Mouse (Mus musculus) spleen, postnatal 14 days (tissue): ENCODE results near the gene Gucd1.
"Not testable (repeated sequence)": the region's sequence is repeated elsewhere in the genome, so short reads cannot be mapped to it uniquely, and the experiment has no call there.

ENCODE experiments used
- DNase-seq, 2 experiments: peaks; one replicate each; pipeline ENCODE4 v3.0.0; 2021 to 2022; ENCODE audit warnings: low spot score in 2 of 2

Gucd1 gene

DNA sequence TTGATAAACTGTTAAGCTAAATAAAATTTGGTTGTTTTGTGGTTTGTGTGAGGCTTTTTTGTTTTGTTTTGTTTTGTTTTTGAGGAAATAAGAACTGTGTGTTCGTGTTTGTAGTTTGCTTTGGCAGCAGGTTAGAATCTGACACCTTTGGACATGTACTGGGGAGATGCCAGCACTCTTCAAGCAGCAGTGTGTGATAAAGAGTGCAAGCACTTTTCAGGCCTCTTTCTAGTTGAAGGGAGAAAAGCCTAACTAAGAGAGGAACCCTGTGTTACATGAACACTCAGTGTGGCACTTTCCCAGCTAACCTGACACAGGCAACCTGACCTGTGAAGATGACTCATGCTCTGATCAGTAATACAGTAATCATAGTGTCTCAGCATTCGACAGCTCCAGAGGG lies 17.7 kb upstream of the Gucd1 start:
- no peak for DNase-seq

DNA sequence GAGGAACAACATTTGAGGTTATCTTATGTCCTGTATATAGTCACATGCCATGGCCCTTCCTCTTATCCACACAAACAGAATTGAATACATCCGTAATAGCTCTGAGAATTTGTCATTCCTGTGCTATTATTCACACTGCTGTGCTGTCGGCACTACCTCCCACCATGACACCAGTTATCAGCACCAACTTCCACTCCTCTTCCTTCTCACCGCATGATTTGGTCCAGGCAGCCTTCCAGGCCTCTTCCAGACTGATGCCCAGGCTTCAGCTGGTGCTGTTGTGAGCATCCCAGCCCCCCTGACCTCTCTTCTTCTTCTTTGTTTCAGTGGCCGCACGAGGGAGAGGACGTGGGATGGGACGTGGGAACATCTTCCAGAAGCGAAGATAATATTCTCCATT lies 17.2 kb upstream of the Gucd1 start:
- DNase-seq = no peak

DNA sequence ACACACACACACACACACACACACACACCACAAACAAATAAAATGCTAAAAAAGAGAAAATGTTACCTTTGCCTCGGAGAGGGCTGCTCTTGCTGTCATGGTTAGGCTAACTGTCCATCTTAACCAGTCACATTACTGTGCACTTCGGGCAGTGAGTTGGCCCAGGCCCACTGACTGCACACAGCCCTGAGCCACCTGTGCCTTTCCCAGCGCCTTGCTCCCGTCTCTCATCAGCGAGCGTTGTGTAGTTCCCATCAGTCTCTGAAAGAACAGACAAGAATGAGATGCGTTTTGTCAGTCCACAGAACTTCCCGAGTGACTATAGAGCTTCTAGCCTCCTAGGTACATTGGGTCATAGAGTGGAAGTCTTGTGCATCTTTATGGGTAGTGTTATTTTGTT lies 16.4 kb upstream of the Gucd1 start:
- DNase-seq = no peak

DNA sequence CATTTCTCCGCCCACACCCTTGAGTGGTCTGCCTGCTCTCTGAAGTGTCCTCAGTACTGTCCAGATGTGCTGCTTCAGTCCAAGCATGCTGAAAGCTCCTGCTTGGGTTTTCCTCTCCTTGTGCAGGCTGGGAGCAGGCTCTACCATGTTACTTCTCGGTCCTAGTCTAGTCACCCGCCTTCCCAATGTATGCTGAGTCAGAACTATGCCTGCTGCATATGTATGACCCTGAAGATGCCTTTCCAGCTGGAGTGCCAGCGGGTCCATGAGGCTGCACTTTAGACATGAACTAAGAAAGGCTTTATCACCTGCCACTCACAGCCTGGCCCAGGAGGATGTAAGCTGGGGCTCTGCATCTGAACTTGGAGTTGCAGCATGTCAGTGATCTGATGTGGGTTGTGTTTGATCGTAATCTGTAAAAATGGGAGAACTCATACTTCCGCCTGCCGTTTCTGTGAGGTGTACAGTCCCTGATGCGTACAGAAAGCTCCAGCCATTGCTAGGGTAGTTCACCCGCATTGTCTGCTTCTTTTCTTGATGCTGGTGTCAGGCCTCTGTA lies 13.8 kb upstream of the Gucd1 start:
- no peak for DNase-seq

DNA sequence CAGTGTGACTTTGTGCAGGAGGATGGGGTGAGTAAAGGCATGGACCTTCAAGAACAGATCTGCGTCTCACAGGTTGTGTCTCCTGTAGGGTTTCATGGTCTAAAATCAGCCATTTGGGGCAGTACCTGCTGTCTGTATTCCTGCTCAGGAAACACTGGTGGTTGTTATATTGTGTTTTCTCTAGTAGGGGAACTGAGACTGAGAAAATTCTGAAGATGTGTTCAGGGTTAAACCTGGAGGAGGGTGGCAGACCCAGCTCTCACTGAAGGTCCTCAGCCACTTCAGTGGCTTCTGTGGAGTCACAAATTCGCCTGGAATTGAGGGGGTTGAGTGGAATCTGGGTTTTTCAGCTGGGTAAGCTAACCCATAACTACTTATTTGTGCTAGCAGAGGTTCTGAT lies 12.6 kb upstream of the Gucd1 start:
- no peak for DNase-seq

DNA sequence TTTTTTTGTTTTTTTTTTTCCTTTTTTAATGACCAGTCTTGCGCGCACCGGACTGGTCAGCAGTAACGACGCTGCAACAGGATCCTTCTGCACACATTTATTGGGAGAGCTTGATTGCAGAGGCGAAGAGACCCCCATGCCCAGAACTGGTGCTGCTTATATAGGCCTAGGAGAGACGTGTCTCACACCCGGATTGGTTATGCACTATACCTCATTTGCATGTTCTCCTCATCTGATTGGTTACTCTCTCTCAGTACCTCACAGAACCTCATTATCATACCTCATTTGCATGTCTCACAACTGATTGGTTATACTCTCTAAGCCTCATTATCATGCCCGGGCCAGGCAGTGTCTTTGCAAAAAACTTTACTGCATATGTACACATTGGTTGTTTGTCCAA lies 7.7 kb upstream of the Gucd1 start:
- not testable (repeated sequence) for DNase-seq

DNA sequence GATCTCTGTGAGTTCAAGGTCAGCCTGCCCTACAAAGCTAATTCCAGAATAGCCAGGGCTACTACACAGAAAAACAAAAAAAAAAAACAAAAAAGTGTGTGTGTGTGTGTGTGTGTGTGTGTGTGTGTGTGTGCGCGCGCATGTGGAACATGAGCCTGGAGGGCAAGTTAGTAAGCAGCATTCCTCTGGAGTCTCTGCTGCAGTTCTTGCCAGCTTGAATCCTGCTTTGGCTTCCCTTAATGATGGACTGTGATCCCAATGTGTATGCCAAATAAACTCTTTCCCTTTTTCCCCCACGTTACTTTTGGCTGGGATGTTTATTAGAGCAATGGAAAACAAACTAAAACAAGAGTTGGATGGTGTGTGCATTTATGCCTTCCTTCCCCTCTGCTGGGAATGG lies 3.9 kb upstream of the Gucd1 start:
- no peak for DNase-seq

DNA sequence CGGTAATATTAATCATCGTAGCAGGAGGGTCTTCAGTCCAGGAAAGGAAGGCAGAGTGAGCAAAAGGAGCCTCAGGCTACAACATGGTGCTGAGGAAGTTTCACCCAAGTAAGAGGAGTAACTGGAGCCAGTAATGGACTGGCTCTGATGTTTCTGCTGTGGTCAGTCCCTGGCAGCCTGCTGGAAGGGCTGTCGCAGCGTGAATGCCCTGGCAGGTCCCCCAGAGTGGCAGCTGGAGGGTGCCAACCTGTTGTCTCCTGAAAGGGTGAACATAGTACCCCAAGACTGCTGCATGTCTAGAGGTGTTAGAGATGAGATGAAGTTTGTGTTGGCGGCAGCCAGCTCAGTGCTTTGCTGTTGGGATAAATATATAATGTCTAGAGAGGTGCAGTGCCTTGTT lies 2.8 kb upstream of the Gucd1 start:
- no peak for DNase-seq

DNA sequence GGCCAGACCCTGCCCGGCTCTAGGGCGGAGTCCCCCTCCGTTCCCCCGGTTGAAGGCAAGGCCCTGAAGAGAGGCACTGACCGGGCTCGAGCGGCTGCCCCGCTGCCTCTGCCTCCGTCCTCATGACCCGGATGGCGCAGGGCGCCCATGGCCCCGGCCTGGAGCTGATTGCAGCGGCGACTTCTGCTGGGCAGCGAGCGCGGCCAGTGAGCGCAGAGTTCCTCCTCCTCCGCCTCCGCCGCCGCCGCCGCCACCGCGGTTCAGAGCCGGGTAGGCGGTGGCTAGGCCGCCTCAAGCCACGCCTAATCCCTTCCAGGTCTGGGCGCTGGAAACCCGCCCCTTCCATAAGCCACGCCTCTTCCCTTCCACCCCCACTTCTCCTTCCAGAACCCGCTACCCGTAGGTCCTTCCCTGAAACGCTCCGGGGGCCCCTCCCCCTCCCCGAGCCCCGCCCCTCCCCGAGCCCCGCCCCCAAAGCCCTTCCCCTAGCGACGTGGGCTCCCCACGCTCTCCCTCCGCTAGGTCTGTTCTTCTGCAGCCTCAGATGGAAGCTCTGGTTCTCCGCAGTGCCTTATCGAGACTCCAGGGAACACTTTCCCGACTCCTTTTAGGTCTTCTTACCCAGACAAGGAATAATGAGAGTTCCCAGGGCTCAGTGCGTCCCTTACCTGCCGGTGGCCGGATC lies 557 bp downstream of the Gucd1 start, which contains the start of gene Snrpd3:
Gene Snrpd3, plus strand, starts transcription at position 479 of the 685 bp plus-strand sequence.
- peak; percentile 86 to 90 for DNase-seq

DNA sequence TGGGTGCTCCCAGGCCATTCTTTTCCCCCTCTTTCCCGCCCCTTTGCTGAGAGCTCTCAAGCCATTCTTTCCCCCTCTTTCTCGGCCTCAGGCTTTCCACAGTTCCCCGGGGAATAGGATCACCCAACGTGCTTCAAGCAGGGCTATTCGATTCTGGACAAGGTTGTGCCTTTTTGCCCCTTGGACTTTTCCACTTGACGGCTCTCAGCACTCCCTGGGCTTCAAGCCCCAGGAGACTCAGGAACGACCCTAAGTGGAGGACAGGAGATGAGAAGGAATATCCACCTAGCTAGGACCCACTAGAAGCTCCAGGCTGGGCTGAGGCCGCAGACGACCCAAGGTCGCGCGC lies 1.1 kb downstream of the Gucd1 start:
- peak in 1 of 2 experiments; percentile 15 for DNase-seq

DNA sequence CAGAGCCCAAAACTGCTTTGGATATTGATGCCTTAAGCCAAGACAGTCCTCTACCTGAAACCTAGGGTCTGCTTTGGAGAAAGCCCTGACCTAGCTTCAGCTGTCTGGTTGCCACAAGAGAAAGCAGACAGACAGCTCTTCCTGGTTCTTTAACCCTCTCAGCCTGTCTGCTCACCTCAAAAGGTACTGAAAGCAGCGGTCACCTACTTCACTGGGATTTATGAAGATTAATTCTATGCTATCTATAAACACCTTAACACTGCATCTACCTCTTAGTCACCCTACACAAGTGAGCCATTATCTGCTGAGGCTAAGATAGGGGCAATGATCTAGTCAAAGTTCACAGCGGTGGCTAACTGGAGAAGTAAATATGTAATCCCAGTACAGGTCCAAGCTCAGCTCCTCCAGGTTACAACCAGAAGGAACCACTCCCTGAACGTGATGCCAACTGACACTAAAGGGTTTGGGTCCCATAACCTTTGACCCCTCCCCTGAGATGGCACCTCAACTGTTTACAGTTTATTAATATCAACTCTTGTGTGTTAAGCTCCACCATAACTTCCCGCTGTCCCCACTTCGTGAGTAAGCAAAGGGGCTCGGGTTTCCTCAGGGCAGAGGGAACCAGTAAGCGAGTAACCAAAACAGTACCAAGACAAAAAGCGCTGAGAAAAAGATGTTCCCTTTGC lies 1.6 kb downstream of the Gucd1 start:
- no peak for DNase-seq

DNA sequence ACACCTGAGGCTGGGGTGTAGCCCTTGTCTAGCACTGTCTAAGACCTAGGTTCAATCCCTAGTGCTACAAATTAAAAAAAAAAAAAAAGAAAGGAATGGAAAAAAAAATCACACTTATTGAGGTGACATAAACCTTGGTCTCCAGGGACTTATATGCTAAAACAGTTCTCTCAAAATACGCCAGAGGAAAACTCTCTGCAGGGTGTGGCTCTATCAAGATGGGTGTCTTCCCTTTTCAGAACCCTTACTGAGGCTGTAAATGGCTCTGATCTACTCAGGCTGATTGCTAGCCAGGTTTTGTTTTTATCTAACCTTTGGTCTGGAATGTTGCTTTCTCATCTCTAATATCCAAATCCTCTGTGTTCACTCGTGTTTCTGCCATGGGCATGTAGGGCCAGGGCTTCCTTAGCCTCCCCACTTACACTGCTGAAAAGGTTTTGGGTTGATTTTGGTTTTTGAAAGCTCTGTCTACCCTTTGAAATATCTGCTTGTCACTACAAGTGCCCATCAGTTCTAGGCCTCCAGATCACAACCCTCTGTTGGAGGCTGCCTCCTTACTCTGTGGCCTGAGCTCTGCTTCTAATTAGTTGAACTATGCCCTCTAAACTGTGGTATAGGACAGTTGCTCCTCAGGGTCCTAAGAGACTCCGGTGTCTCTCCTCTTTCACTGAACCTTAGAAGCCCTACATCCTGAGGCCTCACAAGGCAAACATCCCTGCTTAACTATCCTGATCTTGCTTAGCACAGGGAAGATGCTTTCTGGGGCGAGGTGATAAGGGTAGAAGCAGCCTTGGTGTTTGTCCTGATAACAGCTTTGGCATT lies 2.3 kb downstream of the Gucd1 start:
- DNase-seq = peak in 1 of 2 experiments; percentile 21

DNA sequence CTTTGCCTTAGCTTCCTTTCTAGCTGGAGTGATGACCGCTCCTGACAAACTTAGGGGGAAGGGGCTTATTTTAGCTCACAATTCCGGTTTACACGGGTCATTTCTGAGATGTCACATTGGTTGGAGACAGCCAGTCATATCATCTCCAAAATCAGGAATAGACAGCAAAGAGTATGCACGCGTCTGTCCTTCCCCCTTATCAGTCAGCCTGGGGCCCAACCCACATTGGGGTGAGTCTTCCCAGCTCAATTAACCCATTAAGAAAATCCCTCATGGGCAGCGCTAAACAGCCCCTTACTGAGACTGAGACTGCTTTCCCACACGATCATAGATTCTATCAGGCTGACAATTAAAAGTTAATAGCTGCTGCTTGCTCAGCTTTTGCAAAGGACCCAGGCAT lies 3.4 kb downstream of the Gucd1 start:
- no peak for DNase-seq

DNA sequence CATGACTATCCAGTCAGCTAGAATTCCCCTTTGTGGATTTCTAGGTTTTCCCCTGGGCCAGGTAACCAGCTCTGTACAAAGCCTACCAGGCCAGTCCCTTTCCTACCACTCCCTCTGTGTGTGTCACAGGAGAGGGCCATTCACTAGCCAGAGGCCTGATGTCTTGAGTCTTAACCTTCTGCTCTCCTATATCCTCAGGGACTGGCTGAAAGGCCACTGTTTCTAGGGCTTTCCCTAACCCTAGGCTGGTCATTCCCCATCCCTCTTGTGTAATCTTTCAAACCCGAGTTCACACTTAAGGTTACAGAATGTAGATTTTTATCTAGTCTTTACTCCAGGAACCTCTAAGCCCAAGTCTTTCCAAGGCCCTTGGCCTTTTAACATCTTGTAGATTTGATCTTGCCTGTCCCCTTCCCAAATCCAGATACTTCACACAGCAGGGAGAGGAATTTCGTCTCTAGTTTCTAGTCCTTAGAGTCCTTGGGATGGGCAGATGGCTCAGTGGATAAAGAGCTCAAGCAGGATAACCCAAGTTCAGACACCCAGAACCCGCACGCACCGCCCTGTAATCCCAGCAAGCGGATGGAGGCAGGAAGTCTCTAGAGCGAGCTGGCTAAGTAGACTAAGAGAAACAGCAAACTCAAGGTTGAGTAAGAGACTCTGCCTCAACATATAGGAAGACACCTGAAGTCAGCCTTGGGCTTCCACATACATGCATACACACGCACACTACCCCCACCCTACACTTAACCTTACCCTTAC lies 4.3 kb downstream of the Gucd1 start:
- DNase-seq = no peak

DNA sequence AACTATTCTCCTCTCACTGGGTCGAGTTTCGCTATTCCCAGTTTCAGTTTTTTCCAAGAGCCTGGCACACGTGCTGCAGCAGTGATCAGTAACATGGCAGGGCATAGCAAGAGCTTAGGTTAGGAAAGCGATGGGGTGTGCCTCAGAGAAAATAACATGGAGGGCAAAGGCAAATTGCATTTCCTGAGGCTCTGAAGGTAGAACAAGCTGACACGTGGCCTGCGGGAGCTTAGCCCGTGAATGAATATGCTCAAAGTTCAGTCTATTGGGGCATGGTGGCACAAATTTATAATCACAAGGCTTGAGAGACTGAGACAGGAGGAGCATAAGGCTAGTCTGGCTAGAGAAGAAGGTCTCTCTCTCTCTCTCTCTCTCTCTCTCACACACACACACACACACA lies 5.0 kb downstream of the Gucd1 start:
- DNase-seq = no peak

DNA sequence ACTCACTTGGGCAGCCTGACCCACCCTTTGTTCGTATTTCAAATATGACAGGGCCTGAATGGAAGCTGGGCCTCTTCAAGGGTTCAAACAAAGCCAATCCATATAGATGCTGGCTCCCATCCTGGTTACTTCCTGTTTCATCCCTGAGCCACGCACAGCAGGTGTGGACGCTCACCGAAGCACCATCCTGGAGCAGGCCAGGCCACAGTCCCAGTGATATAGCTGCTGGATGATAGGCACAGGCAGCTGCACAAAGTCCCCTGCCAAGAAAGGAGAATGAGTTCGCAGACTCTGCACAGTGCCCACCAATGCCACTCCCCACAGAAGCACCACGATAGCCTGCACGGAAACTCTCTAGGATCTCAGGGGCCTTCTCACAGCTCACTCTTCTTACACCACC lies 5.9 kb downstream of the Gucd1 start:
- DNase-seq = no peak

DNA sequence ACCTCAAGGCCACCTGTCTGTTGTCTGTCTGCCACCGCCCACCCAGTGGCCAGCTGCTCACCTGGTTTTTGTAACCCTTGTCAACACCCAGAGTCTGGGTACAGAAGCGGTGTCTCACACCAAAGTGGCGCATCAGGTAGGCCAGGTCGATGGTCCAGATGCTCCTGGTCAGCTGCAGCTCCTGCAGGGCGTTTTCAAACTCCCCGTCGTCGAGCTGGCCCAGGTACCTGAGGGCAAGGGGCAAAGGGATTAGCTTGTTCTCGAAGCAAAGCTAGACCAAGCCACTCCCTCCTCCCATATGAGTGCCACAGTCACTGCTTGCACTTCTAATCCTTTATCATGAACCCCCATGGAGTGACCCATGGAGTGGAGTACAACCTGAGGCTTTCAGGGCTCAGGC lies 6.7 kb downstream of the Gucd1 start:
- no peak for DNase-seq

DNA sequence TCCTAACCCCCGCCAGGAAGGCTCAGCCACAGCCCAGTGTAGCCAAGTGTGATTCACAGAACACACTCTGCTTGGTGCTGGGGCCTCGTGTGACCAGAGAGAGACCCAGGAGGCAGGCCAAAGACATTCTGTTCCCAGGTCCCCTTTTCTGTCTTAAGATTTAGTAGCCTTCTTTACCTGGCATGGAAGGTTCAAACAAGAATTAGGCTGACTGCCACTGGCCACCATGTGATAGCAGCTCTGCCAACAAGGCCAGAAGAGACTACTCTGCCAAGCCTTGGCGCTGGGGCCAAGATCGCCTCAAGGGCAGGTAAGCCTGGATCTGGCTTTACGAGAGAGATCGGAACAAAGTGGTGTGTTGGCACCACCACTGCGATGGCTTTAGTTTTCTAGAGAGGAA lies 7.3 kb downstream of the Gucd1 start:
- no peak for DNase-seq

DNA sequence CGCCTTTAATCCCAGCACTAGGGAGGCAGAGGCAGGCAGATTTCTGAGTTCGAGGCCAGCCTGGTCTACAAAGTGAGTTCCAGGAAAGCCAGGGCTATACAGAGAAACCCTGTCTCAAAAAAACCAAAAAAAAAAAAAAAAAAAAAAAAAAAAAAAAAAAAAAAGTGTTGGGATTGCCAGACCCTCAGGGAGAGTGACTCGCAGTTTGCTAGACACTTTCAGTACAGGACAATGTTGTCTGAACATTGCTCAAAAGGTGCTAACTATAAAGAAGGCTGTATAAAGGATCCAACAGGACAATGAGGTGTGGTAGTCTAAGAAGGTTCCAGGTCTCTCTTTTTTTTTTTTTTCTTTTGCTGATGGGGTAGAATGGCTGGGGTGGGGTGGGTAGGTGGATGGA lies 11.8 kb downstream of the Gucd1 start:
- DNase-seq = not testable (repeated sequence)

DNA sequence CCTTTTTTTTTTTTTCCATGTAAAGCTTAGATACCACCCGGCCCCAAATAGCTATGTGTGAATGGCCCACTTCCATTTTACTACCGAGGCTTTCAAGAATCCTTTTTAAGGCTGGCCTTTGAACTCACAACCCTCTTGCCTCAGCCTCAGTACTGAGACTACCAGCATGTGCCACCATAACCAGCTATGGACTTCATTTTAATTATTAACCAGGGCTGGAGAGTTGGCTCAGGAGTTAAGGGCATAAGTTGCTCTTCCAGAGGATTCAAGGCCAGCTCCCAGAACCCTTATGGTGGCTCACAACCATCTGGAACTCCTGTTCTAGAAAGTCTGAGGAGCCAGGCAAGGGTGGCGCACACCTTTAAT lies 12.7 kb downstream of the Gucd1 start:
- DNase-seq = no peak

DNA sequence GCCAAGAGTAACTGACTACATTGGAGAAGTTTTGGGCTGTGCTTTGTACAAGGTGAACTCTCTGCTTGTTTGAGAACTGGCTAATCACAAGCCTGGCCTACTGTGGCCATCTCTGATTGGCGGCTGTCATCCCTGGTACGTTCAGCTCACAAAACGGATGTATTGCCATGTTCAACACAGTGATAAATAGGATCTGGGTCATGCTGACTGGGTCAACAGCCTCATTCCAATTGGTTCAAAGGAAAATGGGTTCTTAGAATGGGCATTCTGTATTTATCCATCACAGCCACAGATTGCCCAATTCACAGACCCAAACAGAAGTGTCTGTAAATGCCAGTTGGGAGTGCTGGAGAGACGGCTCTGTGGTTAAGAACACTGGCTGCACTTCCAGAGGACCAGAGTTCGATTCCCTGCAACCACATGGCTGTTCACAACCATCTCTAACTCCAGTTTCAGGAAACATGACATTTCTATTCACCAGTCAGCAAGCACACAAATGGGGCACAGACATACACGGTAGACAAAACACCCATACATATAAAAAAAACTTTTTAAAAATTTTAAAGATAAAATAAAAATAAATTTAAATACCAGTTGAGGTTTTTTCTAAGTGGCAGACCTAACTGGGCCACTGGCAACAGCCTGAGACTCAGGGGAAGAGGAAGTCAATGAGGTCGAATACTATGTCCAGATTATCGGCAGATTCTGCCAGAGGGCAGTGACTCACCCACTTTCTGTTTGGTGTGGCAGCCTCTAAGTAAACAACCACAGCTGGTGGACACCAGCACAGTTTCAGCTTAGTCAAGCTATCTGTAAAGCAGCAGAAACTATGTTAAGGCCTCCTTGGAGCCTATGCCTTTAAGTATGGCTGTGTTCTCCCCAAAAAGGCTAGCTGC lies 13.3 kb downstream of the Gucd1 start:
- no peak for DNase-seq
